Mouse (Mus musculus) lung, postnatal 36 days (tissue): Measurements from ENCODE around the gene H2-Oa.
A peak's percentile ranks its signal among the peaks of the same experiment; 100 is the strongest.

Experiments
- DNase-seq: peaks from one replicate; pipeline ENCODE4 v3.0.0; 2022; ENCODE audit warnings: mixed read lengths

H2-Oa gene

DNA sequence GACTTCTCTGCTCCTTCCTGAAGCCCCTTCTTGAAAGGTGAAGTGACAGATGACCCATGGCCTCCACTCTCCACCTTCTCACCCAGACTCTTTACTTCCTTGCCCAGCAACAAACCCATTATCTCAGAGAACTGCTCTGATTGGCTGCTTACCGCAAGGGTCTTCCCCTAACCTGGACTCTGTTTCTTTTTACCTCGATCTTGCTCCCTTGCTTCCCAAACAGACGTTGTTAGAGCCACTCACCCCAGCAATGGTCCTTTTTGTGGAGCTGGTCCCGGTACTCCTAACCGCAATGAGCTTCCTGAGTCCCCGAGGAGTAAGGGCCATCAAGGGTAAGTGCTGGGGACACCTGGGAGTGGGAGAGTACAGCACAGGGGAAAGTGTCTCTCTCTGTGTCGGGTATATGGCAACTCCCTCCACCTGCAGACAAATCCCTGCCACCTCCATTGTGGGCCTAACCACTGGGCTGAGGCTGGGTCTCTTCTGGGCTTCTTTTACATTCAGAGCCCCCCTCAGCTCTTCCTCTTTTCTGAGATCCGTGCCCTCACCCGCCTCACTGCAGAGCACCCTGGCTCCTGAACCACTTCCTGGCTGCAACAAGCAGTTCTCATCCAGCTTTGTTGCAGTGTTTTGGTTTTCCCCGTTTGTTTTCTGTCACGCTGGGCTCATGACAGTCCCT, at the start of gene H2-Oa:
Gene H2-Oa, plus strand, starts transcription at position 144 of the 679 bp plus-strand sequence.
- DNase-seq, result peak; percentile 34

DNA sequence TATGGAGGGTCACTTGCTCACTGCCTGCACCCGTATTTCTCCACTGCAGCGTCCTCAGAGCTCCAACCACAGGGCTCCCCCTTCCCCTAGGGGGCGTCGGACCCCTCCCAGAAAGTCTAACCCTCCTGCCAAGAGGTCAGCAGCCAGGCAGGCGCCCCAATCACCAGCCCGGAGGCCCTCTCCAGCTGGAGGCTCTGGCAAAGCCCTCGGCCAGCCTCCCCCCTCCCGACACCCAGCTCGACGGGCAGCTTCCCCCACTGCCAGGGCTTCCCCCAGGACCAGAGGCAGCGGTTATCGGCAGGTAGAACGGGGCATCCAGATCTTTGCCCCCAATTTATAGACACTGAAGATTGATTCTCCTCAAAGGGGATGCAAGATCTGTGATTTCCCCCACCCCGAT, 46.2 kb upstream of the H2-Oa start:
- no peak for DNase-seq

DNA sequence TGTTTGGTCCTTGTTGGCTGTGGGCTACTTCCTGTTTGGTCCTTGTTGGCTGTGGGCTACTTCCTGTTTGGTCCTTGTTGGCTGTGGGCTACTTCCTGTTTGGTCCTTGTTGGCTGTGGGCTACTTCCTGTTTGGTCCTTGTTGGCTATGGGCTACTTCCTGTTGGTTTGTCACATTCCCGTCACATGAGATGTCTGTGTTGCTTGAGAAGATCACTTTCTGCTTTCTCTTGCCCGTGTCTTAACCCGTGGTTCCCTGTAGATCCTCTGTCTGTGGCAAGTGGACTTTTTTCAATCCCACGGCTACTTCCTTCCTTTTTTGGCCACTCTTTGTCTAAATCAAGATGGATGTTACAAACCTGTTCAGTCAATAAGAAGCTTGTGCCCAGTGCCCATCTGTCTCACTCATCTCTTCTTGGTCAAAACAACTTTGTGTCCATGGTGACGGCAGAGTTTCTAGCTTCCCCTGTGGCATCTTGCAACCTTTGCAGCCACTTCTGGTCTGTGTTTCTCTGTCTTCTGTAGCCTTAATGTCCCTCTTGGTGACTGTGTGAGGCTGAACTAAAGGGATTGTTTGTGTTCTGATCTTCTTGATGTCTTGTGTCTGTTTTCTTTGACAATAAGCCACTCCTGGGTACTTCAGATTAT, 44.6 kb upstream of the H2-Oa start:
- DNase-seq, result no peak

DNA sequence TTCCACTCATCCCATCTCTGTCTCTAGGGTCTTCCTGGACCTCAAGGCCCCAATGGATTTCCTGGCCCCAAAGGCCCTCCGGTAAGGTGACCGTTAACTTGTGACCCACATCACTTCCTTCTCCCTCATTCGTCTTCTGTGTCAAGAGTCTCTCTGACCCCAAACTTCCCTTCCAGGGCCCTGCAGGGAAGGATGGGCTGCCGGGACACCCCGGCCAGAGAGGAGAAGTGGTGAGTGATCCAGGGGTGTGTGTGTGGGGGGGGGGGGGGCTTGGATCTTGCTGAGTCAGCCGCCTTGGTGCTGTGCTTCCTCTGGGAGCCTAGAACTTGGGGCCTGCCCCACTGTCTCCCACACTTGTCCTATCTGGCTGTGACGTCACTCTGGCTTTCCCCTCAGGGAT, 34.9 kb upstream of the H2-Oa start:
- DNase-seq, result no peak

DNA sequence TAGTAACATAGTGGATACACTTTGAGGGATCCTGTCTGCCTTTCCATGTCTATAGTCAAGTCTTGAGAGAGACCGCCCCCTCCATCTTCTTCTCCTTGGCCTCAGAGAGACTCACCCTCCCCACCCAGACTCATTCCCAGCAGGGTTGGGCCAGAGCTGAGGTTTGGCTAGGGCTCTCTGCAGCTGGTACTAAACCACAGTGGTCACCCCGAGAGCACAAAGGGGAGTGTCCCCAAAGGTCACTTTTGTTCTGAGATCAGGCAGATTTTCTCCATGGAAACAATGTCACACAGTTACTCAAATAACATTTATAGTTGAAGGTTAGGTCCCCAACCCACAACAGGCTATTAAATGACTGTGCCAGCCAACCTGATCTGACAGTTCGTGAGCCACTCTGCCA, 23.3 kb upstream of the H2-Oa start:
- no peak for DNase-seq

DNA sequence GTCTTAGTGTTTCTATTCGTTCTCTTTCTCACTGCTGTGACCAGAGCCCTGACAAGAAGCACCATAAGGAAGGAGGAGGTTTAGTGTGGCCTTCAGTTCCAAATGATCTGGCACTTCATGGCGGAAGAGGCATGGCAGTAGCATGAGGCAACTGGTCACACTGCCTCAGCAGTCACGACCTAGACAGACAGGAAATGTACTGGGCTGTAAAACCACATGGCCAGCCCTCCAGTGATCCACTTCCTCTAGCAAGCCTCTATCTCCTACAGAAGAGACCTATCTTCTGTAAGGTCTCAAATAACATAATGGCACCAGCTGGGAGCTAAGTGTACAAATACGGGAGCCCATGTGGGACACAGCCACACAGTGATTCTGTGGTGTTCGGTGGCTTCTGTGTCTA, 20.0 kb upstream of the H2-Oa start:
- DNase-seq, result peak; percentile 13

DNA sequence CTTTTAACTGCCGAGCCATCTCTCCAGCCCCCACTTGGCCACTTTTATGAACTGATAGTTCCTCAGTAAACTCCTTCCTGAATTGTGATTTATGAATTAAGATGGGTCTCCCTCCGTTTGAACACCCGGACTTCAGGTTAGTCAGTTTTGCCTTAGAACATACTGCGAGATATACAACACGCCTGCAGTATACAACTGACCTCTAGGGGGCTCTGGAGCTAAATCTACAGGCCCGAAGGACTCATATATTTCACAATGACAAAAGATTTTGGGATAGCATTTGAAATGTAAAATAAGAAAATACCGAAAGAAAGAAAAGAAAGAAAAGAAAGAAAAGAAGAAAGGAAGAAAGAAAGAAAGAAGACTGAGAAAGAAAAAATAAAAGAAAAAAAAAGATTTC, 16.9 kb upstream of the H2-Oa start:
- DNase-seq, result peak; percentile 95

DNA sequence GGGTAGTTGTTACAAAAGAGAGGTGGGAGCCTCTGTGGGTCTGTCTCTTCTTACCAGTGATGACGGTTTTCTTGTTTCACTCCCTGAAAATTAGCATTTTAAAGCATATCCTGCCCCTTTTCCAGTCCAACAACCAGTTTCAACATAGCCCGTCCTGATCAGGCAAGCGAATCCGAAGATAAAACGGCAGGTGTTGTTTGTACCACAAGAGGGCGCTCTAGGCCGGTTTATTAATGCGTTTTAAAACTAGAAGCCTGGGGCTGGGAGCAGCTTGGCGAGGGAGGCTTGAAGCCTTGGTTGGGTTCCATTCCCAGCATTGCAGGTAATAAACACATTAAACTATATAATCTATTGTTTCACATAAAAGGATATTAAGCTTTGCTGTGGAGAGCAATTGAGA, 14.6 kb upstream of the H2-Oa start:
- peak; percentile 87 for DNase-seq

DNA sequence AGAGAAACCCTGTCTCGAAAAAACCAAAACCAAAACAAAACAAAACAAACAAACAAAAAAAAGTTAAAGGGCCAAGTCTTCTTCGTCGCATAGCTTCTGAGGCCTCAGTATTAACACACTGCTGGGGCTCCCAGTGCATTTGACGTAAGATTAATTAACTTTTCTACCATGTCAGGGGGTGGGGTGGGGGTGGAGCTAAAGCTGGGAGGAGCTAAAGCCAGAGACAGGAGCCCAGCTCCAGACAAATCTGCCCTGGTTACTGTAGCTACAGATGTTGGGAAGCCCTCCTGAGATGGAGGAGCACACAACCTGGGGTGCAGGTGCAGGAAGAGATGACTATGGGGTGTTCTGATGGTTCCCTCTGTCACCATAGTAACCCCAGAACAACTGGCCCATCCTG, 14.0 kb upstream of the H2-Oa start:
- DNase-seq, result no peak

DNA sequence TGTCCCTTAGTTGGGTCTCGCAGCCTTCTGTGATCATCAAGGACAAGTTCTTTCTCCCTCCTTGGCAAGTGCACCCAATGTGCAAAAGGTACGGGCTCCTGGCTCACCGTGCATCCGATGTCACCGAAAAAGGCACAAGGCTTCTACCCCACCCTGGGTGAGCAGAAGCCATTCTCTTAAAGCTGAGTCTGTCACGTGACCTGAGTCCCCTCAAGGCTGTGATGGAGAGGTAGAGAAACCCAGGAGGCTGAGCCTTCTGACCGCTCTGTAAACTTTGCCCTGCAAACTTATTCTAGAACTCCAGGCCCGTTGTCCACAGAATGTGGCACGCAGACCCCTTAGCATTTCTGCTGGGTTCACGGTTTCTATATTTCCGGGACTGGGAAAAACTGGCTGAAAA, 13.1 kb upstream of the H2-Oa start:
- DNase-seq, result no peak

DNA sequence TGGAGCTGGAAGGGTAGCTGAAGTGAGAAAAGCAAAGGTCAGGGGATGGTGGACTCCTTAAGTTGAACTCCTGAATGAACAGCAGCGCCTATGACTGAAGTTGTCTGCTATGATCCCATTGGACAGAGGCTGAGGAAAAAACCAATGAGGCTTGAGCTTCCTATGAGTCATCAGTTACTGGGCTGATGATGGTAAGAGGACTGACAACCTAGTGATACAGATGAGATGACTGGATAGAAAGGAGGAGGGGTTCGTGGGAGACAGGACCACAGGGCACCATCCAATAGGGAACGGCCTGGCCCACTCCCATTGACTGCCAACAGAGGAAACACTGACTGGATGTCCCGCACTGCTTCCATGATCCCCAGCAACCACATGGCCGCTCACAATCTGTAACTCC, 12.5 kb upstream of the H2-Oa start:
- DNase-seq, result peak; percentile 73

DNA sequence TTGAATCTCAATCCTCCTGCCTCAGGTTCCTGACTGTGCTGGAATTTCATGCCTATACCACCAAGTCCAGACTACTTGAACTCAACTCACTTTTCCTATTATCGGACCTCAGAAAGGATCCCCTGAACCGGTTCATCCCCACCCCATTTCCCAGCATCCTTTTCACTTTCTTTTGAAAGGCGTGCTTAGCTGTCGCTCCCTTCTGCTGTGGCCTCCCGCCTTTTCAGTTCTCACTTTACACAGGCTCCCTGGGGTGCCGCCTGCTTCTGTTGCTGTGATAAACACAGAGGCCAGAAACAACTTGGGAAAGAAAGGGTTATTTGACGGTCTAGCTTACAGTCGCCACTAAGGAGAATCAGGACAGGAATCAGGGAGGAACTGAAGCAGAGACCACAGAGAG, 9.0 kb upstream of the H2-Oa start:
- no peak for DNase-seq

DNA sequence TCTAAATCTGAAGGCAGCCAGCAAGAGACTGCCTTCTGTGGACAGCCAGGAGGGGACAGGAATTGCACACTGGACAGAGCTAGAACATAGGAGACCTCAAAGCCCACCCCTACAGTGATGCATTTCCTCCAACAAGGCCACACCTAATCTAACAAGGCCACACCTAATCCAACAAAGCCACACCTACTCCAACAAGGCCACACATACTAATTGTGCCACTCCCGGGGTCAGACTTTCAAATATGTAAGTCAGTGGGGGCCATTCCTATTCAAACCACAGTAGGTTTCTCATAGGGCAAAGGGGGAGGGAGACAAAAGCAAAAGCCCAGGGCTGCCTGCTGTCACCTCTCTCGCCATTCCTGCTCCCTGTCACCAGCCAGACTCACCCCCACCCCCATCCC, 4.8 kb upstream of the H2-Oa start:
- DNase-seq, result no peak

DNA sequence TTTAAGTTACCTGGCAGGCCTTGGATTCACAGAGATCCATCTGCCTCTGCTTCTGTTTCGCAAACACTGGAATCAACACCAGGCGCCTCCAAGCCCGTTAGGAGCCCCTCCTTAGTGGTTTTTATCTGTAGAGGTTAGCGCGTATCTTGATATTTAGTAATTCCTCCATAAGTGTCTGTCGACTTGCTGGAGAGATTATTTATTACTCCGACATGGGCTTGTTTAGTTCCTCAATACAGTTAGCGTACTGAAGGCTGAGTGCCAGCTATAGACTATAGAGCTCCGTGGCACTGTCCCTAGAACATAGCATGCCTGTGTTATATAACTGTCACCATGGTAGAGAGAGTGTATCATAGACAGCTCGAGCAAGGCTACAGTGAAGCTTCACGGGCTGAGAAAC, 4.0 kb upstream of the H2-Oa start:
- DNase-seq, result no peak

DNA sequence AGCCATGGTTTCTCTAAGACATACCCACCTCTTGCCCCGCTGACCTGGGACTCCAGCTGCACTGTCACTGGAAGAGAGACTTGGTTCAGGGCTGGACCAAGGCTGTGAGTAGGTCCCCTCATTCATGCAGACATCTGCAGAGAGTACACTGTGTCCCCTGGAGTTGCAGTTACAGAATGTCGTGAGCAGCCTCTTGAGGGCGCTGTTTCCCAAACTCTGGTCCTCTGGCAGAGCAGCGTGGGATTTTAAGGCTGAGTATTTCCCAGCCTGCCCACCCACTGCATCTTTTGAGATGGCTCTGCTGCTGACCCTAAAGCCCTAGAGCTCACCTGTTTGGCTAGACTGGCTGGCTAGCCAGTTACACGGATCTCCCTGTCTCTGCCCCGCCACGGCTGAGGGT, 1.2 kb upstream of the H2-Oa start:
- peak; percentile 38 for DNase-seq

DNA sequence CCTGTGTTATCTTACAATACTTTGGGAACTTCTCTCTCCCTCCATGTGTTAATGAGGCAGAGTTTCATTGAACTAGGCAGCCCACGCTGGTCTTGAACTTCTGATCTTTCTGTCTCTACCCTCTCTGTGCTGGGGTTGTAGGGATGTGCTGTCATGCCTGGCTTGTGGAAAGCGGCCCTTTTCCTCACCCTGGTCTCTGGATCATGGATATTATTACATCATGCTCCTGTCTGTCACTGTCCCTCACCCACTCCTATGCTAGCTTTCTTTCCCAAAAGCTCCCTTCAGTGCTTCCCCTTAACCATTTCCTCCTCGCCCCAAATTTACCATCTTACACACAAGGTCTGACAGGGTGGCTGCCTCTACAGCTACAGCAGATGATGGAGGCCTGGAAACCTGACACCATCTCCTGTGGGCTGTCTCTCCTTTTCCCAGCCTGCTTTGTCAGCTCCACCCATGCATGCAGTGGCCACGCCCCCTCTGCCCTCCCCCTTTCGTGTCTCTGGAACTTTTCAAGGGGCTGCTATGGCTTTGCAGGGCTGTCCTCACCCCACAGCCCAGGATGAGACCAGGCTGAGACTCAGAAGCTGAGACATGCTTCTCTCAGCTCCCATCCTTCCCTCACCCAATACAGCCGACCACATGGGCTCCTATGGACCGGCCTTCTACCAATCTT, 1.2 kb downstream of the H2-Oa start:
- peak; percentile 42 for DNase-seq

DNA sequence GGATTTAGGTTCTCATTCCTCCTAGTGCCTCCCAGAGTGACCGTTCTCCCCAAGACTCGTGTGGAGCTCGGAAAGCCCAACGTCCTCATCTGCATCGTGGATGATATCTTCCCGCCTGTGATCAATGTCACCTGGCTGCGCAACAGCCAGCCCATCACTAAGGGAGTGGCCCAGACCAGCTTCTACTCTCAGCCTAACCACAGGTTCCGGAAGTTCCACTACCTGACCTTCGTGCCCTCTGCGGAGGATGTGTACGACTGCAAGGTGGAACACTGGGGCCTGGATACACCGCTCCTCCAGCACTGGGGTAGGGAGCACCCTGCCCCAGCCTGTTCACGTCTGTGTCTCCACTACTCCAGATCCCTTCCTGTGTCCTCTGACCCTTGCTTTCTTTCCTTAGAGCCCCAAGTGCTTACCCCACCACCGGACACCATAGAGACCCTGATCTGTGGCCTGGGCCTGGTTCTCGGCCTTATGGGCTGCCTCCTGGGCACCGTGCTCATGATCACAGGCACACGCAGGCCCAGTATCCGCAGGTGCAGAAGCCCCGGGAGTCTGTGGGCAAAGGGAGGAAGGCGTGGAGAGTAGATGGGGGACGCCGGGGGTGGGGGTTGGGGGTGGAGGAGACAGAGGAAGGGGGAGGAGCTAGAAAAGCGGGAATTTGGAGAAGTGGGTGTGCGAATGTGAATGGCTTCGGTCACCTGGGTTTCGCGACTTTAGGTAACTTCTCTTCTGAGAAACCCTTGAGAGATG, 2.3 kb downstream of the H2-Oa start:
- no peak for DNase-seq

DNA sequence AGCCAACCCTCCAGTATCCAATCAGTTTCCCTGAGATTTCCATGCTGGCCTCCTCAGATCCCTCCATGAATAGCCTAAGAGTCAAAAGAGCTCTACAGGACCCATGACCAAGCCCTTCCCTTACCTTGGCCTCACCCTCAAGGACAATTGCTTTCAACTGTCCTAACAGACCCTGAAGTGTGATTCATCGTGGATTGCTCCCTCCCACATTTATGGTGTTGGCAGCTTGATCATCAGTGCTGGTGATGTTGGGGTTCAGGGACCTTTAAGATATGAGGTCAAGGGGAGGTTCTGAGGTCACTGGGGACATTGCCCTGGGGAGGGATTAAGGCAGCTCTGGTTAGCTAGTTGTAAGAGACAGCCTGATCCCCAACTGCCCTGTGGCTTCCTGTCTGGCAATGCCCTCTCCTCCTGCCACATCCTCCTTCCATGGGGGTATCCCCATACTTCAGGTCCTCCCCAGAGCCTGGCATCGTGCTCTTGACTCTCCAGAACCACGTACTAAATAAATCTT, 4.4 kb downstream of the H2-Oa start:
- DNase-seq, result no peak

DNA sequence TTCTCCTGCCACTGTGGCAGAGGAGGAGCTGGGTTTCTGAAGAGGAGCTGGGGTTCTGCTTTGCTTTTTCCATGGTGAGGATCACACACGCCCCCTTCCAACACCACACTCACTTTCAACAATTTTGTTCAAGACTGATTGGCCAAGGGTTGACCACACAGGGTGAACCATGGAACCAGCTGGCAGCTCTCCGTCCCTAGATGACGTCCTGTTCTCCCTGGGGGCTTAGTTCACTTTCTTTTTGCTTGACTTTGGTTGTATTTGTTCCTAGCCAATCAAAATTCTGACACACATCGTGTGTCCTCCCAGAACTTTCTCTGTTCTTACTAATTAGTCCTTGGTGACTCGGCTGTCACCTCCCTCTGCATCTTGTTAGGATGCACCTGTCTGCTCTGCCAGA, 5.1 kb downstream of the H2-Oa start:
- no peak for DNase-seq

DNA sequence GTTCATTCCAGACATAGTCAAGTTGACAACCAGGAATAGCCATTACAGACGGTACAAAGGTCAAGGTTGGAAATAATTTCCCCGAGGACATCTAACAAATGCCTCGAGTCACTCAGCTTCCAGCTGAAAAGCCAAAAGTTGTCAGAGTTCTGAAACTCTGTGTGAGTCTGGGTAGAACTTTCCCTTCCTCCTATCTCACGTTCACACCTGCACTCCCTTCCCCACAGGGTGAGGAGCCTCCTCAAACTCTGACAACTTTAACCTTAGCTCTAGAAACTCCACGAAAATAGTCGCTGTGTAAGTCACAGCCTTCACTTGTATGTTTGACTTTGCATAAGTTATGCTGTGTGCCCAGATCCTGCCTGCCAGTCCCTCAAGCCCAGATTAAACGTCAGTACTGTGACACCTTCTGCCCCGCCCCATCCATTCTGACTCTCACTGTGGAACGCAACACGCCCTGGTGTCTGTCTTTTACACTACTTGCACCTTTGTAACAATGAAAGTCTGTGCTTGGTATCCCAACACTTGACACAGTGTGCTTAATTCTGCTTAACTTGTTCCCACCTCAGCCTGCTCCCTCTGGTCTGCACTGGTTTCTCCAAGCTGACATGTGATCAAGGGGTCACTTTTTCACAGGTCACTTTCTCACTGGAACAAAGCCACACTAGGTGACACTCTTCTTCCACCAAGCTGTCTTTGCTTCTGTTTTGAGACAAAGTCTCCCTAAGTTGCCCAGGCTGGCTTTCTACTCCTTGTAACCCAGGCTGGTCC, 6.8 kb downstream of the H2-Oa start:
- no peak for DNase-seq

DNA sequence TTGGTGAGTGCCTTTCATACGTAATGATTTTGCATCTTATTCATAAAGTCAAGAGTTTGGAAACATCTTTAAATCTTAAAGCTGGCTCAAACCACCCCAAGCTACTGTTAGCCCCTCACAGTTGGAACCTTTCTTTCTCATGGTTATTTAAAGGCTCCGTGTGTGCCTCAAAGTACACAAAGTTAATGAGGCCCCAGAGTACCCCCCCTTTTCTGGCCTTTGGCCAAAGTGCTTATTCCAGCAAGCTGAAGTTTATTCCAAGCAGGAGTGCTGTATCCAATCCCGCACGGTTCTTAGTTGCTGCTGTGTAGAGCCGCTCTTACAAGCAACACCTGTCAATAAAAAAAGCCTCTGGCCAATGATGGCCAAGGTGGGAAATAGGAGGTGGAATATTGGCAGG, 7.4 kb downstream of the H2-Oa start:
- DNase-seq, result no peak

DNA sequence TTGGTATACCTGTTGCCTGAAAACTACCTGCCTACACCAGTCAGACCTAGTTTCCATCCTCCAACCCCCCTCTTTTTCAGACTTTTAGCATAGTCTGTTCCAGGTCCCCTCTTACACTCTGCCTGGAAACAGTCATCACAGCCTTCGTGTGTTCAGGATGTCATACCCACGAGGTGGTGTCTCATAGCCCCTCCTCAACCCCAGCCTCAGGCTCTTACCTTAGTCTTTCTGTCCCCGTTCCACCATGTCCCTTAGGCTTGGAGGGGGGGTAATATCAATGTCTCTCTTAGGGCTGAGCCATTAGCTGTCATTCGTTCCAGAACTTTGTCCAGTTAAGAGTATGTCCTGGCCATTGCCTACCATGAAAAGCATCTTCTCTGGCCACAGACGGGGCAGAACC, 9.0 kb downstream of the H2-Oa start:
- DNase-seq, result no peak

DNA sequence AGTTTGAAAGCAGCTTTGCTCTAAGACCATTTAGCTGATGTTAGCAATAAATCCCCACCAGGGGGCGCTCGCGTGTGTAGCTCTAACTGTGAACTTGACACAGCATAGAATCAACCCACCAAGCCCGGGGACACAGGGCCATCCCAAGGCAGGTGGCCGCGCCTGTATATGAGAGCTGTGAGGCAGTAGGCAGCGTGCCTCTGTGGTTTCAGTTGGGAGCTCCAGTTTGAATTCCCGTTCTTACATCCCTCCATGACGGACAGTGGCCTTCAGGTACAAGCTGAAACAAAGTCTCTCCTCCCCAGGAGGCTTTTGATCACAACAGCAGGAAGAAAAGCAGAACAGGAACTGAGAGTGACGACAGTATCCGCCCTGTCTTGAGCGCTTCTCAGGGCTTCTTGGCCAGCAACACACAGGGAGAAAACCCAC, 9.5 kb downstream of the H2-Oa start:
- DNase-seq, result peak; percentile 98
